Mouse (Mus musculus): ENCODE measurements around the gene Rab24.

Gene Rab24

DNA sequence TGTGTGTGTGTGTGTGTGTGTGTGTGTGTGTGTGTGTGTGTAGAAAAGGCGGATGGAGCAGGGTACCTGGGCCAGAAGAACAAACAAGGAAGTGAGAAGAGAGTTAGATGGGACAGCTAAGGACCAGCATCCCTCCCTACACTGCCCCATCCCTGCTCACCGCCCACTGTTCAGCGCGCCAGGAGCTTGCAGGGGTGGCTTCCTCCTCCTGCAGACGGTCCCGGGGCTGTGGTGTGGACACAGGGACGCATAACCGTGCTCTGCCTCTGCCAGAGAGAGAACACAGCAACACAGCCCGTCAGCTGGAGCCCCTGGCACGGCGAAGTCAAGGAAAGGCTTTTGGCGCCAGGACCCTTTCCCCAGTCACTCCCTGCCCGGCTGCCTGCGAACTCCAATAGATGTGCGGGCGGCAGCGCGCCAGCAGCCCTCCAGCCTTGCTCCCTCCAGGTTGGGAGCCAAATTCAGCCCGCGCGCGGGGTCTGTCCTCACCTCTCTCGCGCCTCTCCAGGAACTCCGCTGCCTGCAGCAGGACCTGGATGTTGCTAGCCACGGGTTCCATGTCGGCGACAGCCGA lies 7.5 kb upstream of the Rab24 start:
- no peak for DNase-seq (ENCODE audit: low read depth, low spot score)

DNA sequence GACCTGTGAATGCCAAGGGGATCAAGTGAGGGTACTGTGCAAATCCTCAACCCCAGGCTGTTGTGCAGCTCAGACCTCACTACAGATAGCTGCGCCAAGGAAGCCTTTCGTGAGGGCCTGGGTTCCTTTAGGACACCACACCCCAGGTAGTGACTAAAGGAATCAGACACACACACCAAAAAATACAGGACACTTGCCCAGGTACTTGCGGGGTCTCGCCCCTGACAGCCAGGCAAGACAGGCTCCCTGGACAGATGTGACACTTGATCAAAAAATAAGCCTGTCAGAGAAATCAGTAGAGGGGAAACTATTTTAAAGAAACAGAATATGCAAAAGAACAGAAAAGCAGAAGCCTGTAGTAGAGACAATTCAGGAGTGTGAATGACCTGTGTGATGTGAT lies 6.9 kb upstream of the Rab24 start:
- no peak for DNase-seq (ENCODE audit: low read depth, low spot score)

DNA sequence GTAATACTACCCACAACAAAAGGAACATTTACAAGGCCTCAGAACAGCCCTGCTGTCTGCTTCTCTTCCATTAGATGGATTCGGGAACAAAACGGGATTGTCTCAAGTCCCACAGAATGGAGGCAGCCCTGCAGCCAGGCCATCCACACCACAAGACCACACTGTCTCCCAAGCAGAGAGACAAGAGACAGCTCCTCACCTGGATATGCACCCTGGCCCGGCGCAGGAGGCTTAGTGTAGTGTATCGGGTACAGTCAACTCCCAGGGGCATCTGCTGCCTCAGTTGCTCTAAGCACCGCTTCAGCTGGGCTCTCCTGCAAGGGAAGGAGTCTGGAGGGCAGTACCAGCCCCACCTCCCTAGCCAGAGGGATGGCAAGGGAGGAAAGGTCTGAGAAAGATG lies 6.4 kb upstream of the Rab24 start:
- no peak for DNase-seq (ENCODE audit: low read depth, low spot score)

DNA sequence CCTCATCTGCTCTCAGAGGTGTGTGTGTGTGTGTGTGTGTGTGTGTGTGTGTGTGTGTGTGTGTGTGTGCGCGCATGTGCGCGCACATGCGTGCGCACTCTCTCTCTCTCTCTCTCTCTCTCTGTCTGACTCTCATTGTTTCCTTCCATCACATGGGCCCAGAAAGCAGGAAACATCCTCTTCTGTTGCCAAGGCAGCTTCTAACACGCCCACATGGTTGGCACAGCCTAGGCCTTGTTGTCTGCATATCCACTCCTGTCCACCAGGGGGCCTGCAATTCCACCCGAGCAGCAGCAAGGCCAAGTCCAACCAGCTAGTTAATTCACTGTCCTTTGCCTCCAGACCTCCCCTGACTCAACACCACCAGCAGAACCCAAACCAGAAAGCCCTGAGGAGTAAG lies 5.9 kb upstream of the Rab24 start:
- peak; percentile 98 for DNase-seq (ENCODE audit: low read depth, low spot score)

DNA sequence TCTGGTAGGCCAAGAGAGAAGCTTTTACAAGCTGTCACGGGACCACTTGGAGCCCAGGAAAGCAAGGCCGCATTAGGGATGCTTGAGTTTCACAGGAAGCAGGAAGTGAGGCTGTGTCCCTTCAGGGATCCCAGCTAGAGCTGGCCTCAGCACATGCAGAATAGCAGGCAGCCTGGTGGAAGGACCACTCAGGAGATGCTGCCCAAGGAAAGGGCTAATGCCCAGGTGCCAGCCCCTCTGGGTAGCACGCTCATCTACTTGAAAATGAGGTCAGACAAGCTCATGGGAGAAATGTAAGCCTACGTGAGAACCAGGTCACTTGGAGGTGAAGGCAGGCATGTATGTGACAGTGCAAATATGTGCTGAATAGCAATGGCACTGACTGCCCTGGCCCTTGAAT lies 5.4 kb upstream of the Rab24 start:
- DNase-seq (ENCODE audit: low read depth, low spot score): no peak

DNA sequence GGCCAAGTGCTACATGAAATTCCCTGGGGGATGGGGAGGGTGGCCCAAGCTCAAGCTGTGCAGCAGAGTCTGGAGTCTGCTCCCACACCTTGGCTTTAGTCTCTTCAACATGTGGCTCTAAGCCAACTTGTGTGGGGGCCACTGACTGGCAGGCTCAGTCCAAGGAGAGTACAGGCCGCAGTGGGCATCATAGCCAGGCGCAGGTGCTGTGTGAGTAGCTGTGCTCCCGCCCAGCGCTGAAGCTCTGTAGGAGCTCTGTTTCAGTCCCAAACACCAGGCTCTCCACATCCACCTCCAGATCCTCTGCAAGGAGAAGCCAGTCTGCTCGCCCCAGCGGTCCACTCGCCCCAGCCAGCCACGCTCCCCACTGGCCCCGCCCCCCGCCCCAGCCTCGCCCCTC lies 3.9 kb upstream of the Rab24 start:
- DNase-seq (ENCODE audit: low read depth, low spot score): peak; percentile 75

DNA sequence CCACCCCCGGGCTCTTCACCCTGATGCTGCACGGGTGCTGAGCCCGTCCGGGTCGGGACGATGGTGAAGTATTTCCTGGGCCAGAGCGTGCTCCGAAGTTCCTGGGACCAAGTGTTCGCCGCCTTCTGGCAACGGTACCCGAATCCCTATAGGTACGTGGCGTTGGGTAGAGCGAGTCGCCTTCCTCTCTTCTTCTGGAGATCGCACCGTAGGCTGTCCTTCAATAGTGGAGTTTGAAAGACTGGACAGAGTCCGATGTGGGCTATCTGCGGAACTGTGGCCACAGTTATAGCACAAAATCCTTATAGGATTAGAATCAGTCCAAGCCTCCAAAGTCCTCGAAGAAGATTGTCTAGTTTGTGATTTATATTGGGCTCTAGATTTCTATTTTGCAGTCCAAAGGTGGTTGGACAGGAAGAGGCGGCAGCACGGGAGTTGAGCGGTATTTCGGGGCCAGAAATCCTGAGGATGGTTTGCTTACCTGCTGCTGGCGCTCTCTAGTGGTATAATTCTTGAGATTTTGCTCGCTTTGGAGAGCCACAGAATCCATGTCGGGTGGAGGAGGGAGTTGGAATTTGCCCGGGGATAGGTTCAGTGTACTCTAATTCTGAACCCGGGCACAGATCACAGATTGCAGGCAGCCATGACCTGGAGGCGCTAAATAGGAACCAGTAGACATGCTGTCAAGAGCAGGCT lies 532 bp upstream of the Rab24 start:
- peak; percentile 87 for DNase-seq (ENCODE audit: low read depth, low spot score)

DNA sequence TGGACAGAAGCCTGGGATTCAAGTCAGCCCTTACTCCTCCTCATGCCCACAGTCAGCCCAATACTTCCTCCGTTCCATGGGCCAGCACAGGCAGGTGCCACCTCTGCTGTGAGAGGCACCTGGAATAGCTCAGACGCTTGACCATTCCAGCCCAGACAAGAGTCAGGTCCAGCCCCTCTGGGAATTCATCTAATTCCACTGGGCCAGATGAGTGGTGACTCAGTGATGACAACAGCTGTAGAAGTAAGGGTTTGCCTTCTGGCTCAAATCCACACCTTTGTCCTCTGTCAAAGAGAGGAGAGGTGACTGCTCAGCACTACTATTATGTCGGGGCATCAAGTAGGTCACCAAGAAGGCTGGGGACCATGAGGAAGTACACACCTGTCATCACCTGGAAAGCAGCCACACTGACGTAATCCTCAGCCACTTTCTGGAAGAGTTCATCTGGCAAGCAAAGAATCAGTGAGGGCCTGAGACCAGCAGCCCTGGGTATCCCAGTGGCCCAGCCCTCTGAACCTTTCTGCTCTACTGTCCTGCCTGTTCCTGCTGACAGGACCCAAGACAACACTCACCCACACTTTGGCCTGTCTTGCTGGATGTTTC lies 1.7 kb downstream of the Rab24 start, which contains the start of gene Prelid1:
Gene Prelid1 (plus strand): TSS at position 570 of the 603 bp plus-strand sequence.
- DNase-seq (ENCODE audit: low read depth, low spot score): peak; percentile 49

DNA sequence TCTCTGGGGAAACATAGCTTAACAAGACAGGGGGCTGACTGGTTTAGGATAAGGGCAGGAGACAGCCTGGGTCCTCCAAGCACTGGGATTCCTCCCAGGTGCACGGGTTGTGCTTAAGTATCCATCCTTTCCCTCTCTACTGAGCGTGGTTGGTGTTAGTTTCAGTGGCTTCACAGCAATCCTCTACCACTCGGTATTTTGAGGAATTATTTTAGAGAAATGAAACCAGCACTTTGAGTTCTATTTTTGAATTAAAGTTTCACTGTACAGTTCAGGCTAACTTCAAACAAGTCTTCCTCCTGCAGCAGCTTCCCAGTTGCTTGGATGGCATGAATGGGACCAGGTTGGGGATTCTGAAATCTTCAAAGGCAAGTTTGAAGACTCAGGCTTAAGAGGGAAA lies 3.4 kb downstream of the Rab24 start:
- DNase-seq (ENCODE audit: low read depth, low spot score): no peak

DNA sequence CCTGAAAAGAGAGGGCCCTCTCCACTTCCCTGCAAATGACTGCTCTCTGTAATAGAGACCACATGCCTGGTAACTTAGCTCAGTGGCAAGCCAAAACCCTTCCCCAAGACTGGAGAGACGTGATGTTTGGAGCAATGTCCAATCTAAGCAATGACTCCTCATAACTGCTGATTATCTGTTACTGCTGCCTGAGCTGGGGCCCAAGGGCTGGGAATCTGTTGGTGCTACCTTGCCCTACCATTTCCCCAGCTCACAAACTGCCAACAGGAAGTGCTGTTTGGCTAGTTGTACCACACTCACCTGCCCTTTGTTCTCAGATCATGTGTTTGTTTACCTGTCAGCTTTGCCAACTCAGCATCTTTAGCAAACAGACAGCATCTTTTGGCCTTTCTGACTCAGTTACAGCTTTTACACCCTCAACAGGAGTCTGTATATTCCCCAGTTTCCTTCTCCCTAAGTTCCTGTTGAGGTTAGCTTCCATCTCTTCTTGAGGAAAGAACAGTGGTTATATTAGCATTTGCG lies 6.8 kb downstream of the Rab24 start:
- no peak for DNase-seq (ENCODE audit: low read depth, low spot score)

DNA sequence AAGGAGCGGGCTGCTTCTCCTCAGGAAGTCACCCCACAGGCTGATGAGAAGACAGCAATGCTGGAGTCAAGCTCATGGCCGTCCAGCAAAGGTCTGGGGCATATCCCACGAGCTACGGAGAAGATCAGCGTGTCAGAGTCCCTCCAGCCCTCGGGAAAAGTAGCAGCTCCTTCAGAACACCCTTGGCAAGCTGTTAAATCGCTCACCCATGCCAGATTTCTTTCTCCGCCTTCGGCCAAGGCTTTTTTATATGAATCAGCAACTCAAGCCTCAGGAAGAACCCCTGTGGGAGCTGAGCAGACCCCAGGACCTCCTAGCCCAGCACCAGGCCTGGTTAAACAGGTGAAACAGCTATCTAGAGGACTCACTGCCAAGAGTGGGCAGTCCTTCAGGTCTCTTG lies 8.7 kb downstream of the Rab24 start:
- DNase-seq (ENCODE audit: low read depth, low spot score): no peak

DNA sequence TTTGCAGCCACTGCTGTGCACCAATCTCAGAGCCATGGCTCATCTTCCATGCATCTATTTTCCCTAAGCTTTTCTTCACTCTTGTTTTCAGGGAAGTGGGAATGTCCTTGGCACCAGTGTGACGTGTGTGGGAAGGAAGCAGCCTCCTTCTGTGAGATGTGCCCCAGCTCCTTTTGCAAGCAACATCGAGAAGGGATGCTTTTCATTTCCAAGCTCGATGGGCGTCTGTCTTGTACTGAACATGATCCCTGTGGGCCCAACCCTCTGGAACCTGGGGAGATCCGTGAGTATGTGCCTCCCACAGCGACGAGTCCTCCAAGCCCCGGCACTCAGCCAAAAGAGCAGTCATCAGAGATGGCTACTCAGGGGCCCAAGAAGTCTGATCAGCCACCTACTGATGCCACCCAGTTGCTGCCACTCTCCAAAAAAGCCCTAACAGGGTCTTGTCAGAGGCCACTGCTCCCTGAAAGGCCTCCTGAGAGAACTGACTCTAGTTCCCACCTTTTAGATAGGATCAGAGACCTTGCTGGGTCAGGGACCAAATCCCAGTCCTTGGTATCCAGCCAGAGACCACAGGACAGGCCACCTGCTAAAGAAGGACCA lies 9.6 kb downstream of the Rab24 start:
- DNase-seq (ENCODE audit: low read depth, low spot score): peak; percentile 83

DNA sequence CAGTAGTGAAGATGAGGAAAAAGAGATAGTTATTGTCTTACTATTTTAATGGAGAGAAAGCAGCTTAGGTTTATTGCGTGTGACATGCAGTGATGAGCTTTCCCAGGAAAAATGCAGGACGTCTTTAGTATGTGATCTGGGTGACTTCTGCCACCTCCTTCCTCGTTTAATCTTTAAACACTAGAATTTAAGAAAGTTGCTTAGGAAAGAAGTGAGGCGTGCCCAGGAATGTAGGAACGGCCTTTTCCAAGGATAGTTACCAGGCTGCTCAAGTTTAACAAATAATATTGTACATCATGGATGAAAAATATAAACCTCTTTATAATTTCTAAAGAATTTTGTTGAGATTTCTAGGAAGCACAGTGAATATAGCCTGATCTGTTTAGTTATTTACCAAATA lies 20.8 kb downstream of the Rab24 start:
- no peak for DNase-seq (ENCODE audit: low read depth, low spot score)

DNA sequence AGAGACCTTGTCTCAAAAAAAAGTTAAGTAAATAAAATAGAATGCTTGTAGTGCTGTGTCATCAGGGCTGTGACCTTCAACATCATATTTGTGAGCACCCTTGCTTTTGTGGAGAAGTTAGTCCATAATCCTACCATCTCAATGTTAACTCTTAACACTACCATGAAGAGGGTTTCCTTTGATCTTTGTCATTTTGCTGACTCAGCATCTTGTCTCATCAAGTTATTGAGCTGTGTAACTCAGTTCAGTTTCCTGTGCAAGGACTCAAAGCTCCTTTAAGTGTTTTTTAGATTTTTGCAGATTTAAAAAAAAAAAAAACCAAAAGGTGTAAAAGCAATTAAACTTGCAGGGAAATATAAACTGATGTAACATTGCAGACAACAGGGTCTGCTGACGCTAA lies 25.0 kb downstream of the Rab24 start:
- no peak for DNase-seq (ENCODE audit: low read depth, low spot score)

DNA sequence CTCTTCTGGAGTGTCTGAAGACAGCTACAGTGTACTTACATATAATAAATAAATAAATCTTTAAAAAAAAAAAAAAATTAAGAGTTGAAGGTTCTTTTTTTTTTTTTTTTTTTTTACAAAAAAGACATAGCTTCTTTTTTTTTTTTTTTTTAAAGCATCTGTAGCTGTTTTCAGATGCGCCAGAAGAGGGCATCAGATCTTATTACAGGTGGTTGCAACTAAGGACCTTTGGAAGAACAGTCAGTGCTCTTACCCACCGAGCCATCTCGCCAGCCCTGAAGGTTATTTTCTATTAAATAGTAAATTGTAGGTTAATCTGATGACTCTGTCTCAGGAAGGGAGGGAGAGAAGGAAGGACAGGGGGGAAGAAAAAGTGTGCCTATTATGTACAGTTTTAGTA lies 32.9 kb downstream of the Rab24 start:
- peak; percentile 41 for DNase-seq (ENCODE audit: low read depth, low spot score)

DNA sequence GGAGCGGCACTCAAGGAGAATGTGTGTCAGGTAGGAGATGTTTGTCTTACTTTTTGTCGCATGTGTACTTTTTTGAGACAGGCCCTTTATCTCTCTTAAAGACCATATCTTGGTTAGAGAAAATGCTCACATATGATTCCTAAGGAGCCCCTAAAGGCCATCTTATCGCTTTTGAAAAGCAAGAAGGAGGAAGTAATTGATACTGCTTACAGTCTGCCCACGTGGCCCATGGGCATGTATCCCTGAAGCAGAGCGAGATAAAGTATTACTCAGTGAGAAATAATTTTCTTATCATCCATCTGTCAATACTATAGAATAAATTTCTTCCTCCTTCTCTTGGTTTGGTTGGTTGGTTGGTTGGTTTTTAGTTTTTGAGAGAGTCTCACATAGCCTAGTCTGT lies 44.1 kb downstream of the Rab24 start:
- no peak for DNase-seq (ENCODE audit: low read depth, low spot score)

DNA sequence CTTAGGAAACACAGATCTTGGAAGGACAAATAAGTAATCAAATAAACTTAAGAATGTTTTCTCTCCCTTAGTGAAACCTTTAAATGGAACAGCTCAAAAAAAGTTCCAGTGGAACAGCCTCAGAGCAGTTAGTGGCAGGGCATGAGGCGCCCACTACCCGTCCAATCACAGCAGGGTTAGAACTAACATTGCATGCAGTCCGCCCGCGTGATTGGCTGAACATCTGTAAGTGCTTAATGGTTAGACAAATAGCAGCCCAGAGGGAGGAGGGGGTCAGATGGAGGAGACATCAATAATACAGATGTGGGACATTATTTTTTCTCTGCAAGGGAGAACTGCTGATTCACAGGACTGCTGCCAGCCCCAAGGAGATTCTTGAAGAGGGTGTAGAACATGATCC lies 44.5 kb downstream of the Rab24 start:
- no peak for DNase-seq (ENCODE audit: low read depth, low spot score)
